Mouse (Mus musculus) liver, embryonic 14.5 days (tissue): ENCODE results near the gene Hoxa5. TPM values are rescaled to one million over a fixed set of nuclear protein-coding genes. Genes with fewer than 3 reads are reported as not detected.

ENCODE experiments used
- ATAC-seq: fragments of 200-750 bp; cut with Nextera tagmentation; 2 replicates; pipeline ENCODE4 v1.8.0; 2017; ENCODE audit warnings: moderate number of reproducible peaks, mild to moderate bottlenecking, moderate library complexity; ENCODE audit not compliant: insufficient read depth
- DNase-seq, 3 experiments: peaks; one replicate each; pipeline ENCODE4 v3.0.0-alpha.2; 2012 to 2013; ENCODE audit warnings: low read depth in 3 of 3, low spot score in 3 of 3
- H3K27ac ChIP-seq: fragments of 300-500 bp; sonication (generic); 2 replicates; pipeline ENCODE4 v1.5.1; 2014; ENCODE audit warnings: moderate library complexity, mild to moderate bottlenecking, control low read depth, inconsistent platforms
- H3K27me3 ChIP-seq: fragments of 300-500 bp; sonication (generic); 2 replicates; pipeline ENCODE4 v1.6.1; 2014; ENCODE audit warnings: mild to moderate bottlenecking, low read length, moderate library complexity; ENCODE audit not compliant: control insufficient read depth, insufficient read depth
- H3K36me3 ChIP-seq: fragments of 300-500 bp; sonication (generic); replicated peaks from 2 replicates; pipeline ENCODE4 v1.6.1; 2014; ENCODE audit warnings: low read depth; ENCODE audit not compliant: control insufficient read depth, insufficient read depth
- H3K4me1 ChIP-seq, 2 experiments: fragments of 200-500 bp in 1 of 2; fragments of 300-500 bp in 1 of 2; sonication (generic) in 1 of 2; replicated peaks; 2 replicates each; pipeline ENCODE4 v1.6.1; 2012 to 2014; ENCODE audit warnings: antibody characterized with exemption in 1 of 2, inconsistent platforms in 1 of 2, low read length in 1 of 2; ENCODE audit not compliant: control insufficient read depth in 2 of 2, insufficient read depth in 2 of 2
- H3K4me2 ChIP-seq: fragments of 300-500 bp; sonication (generic); 2 replicates; pipeline ENCODE4 v1.6.1; 2014; ENCODE audit warnings: low read depth, mild to moderate bottlenecking, control low read depth, moderate library complexity
- H3K4me3 ChIP-seq, 2 experiments: fragments of 200-500 bp in 1 of 2; fragments of 300-500 bp in 1 of 2; sonication (generic) in 1 of 2; 2 replicates each; pipeline ENCODE4 v1.5.1; 2012 to 2014; ENCODE audit warnings: low read depth in 2 of 2, low read length in 2 of 2, mild to moderate bottlenecking in 2 of 2, control low read depth in 1 of 2, inconsistent platforms in 1 of 2, moderate library complexity in 1 of 2; ENCODE audit not compliant: insufficient read depth in 1 of 2
- H3K9ac ChIP-seq: fragments of 300-500 bp; sonication (generic); replicated peaks from 2 replicates; pipeline ENCODE4 v1.6.1; 2014; ENCODE audit warnings: mild to moderate bottlenecking, control low read depth, moderate library complexity
- H3K9me3 ChIP-seq: fragments of 300-500 bp; sonication (generic); 2 replicates; pipeline ENCODE4 v1.6.1; 2016; ENCODE audit warnings: low read length, mixed read lengths; ENCODE audit not compliant: control insufficient read depth
- CTCF ChIP-seq: IDR thresholded peaks from 2 replicates; pipeline ENCODE4 v1.5.1; 2016; ENCODE audit warnings: antibody characterized with exemption, low read depth, control low read depth
- EP300 ChIP-seq: IDR thresholded peaks from 2 replicates; pipeline ENCODE4 v1.6.1; 2016; ENCODE audit warnings: antibody characterized with exemption, low read depth
- WGBS: fragments of 180-500 bp; shearing (Covaris S2); extraction: QIAGEN DNeasy Blood & Tissue Kit; methylation state at CpG from one replicate; pipeline ENCODE4 v1.1.7; 2014; ENCODE audit not compliant: insufficient replicate concordance; 5-methylcytosine and 5-hydroxymethylcytosine counted together
- polyA plus RNA-seq, 2 experiments: library from polyadenylated mRNA; depleted of rRNA in 1 of 2; stranded (reverse) in 1 of 2; unstranded in 1 of 2; fragments of >200 nt; fragmentation: Nextera tagmentation in 1 of 2; extraction: Ambion mirVana in 1 of 2; gene quantifications; 2 replicates each; pipeline versions ENCODE4 v1.2.1 to v1.2.3; 2012 to 2014

Gene Hoxa5
- polyA plus RNA-seq, 2 experiments: 0.43 to 0.52 TPM

DNA sequence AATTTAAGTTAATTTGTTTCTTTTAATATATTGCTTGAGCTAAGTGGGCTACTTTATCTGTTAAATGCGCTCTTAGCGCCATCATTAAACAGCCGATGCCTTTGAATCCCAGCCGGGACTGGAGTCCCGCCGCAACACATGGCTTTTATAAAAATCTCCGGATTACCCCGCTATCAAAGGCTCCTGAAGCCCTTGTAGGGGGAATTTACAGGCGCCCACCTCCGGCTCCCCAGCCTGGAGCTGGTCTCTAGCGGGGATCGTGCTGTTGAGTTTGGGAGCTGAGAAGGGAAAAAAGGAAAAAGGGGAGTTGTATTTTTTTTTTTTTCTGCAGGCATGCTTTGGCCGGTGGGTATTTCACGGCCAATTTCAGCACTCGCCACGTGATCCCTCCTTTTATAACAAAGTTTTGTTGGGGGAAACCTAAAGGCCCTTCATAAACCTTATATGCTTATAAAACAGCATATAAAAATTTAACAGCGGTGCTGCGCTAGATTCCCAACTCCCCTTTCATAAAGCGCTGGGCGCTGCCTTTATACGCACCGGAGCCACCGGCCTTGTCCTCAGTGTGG lies 40.2 kb upstream of the Hoxa5 start:
- Histone ChIP-seq H3K4me3 (no peak overlapping the region), H3K27ac (no peak overlapping the region), H3K4me1 (no peaks in the 10 kb centered on the region), H3K36me3 (no peaks in the 10 kb centered on the region), H3K9ac (no peak overlapping the region), H3K27me3 (peaks cover 100% of the 10 kb centered on the region), H3K9me3 (no peaks in the 10 kb centered on the region), H3K4me2 (no peak overlapping the region)
- ATAC-seq (no peak), DNase-seq (no peak)
- 1% methylated on average over 23 of the region's 23 CpGs for WGBS
- TF ChIP-seq CTCF (no peak), EP300 (no peak)

DNA sequence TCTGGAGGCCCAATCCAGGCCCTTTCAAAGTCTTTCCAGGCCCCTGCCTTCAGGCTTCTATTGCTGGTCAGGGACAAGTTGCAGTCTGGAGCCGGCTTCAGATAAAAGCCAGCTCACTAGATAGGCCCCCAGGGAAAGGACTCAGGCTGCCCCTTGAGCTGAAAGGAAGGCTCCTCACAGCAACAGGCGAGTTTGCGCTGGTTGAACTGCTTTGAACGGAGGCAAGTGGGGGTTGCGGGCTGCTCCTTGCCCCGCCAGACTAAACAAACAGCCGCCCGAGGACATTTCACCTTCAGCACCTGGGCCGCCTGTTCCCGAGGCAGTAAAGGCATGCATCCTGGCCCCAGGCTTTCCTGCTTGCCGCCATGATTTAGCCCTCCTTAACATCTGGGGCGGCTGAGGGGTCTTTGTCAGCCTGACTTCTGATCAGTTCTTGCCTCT lies 39.3 kb upstream of the Hoxa5 start:
- no peak overlapping the region for H3K27ac ChIP-seq
- H3K36me3 ChIP-seq: no peaks in the 10 kb centered on the region
- TF ChIP-seq CTCF (no peak), EP300 (no peak)
- H3K4me1 ChIP-seq: no peaks in the 10 kb centered on the region
- H3K4me3 ChIP-seq: no peak overlapping the region
- ATAC-seq (no peak), DNase-seq (no peak)
- WGBS: 1% methylated on average over 12 of the region's 12 CpGs
- H3K27me3 ChIP-seq: peaks cover 100% of the 10 kb centered on the region
- H3K9ac ChIP-seq: no peak overlapping the region
- H3K4me2 ChIP-seq: no peak overlapping the region
- no peaks in the 10 kb centered on the region for H3K9me3 ChIP-seq

- H3K27me3 ChIP-seq: peaks cover 100% of the 10 kb centered on the region
- DNase-seq: no peak
- H3K4me3 ChIP-seq: no peak overlapping the region
- H3K4me1 ChIP-seq: no peaks in the 10 kb centered on the region
- H3K9ac ChIP-seq: no peak overlapping the region
- no peak overlapping the region for H3K4me2 ChIP-seq
- no peak for TF ChIP-seq CTCF
- no peak for TF ChIP-seq EP300
- no peak overlapping the region for H3K27ac ChIP-seq
- WGBS: 8% methylated on average over 4 of the region's 4 CpGs
- no peak for ATAC-seq
- H3K36me3 ChIP-seq: no peaks in the 10 kb centered on the region
- no peaks in the 10 kb centered on the region for H3K9me3 ChIP-seq
These were observed 38.5 kb upstream of the Hoxa5 start for GRCm38 (mm10) chr6:52242801-52243332.

DNA sequence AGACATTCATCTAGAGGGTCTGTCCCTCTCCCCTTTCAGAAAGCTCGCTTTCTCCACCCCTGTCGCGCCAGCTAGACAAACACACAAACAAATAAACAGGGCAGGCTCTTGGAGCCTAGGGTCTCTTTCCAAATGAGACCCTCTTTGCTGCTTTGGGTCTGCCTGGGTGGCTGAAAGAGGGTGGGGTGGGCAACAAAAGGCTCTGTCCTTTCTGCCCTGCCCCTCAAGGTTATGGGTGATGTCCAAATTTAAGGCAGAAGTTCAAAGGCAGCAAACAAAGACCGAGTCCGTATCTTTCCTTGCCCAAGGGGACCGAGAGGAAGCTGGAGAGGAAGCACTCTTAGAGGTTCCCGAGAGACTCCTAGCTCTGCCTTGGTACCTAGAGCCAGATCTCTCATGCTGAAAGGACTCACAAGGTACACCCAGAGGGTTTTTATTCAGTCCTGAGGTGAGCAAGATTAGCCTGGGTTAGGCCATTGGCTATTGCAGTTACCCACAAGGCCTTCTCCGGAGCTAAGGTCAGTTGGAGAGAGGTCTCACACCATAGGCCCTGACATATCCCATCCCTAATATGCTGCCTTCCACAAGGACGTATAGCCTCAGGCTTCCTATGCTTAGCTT lies 36.7 kb upstream of the Hoxa5 start:
- 2% methylated on average over 9 of the region's 9 CpGs for WGBS
- Histone ChIP-seq H3K27ac (no peak overlapping the region), H3K27me3 (peaks cover 100% of the 10 kb centered on the region), H3K9me3 (no peaks in the 10 kb centered on the region), H3K4me2 (no peak overlapping the region), H3K4me3 (no peak overlapping the region), H3K36me3 (no peaks in the 10 kb centered on the region), H3K9ac (no peak overlapping the region), H3K4me1 (no peaks in the 10 kb centered on the region)
- ATAC-seq: no peak
- TF ChIP-seq CTCF: no peak
- no peak for TF ChIP-seq EP300
- DNase-seq: no peak

GRCm38 (mm10) chr6:52240389-52241000 lies 36.1 kb upstream of the Hoxa5 start, which contains the start of gene Hoxa10:
Gene Hoxa10 (minus strand): TSS chr6:52240854.
- Histone ChIP-seq H3K9ac (no peak within 1 kb of the TSS), H3K4me2 (no peak within 1 kb of the TSS), H3K9me3 (no peaks in the 10 kb centered on the region), H3K27me3 (peaks cover 100% of the 10 kb centered on the region), H3K27ac (no peak within 1 kb of the TSS), H3K4me1 (no peaks in the 10 kb centered on the region), H3K4me3 (no peak within 1 kb of the TSS), H3K36me3 (no peaks in the 10 kb centered on the region)
- TF ChIP-seq CTCF (peak; percentile 79), EP300 (no peak)
- no peak for ATAC-seq
- peak in 2 of 3 experiments; percentile 12 to 22 for DNase-seq
- 2% methylated on average over 35 of the region's 35 CpGs for WGBS
